8 mouse cellular contexts compared by ENCODE assay signal in the genomic region with DNA sequence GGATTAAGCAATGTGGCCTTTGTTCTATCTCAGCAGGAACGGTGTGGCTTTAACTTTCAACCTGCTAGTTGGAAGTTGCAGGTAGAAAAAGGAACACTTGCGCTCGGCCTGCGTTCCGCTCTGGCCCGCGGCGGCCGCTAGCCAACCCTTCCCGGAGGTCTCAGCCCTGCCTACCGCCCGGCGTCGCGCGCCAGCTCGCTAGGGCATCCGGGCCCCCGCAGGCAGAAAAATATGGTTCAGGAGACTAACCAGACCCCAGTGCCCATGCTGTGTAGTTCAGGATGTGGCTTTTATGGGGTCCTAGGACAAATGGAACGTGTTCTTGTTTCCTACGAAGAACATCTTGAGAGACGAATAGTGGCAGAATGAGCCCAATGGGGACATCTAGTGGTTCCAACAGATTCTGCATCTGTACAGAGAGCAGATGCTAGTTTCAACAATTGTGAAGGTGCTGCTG. TPM values are rescaled to one million over a fixed set of nuclear protein-coding genes. Genes with fewer than 3 reads are reported as not detected.
DNase-seq lines count a peak whose midpoint lies in the region; ATAC-seq and TF ChIP-seq lines count a peak whose summit lies in the region.

No protein-coding gene starts in this region.

- TF ChIP-seq CTCF in lung, postnatal 0 days (IDR thresholded peaks at IDR 0.05), result peak; percentile 84

- WGBS in forebrain, embryonic 13.5 days, result 1% methylated on average over 22 of the region's 22 CpGs
- WGBS in hindbrain, embryonic 13.5 days, result 0% methylated on average over 22 of the region's 22 CpGs
- WGBS in lung, postnatal 0 days, result under 1% methylated on average over 22 of the region's 22 CpGs

- 0 out of 2 replicates have a peak, but pooled peaks cover 7% of the 10 kb centered on the region for H3K4me1 ChIP-seq in forebrain, embryonic 13.5 days
- no peaks in the 10 kb centered on the region; the same call in 1 of the 2 replicates for H3K4me1 ChIP-seq in hindbrain, embryonic 13.5 days (replicated peaks)
- no peaks in the 10 kb centered on the region for H3K4me1 ChIP-seq in lung, postnatal 0 days (ENCODE audit: insufficient read depth, low read depth, low read length)

- no peaks in the 10 kb centered on the region for H3K9me3 ChIP-seq in forebrain, embryonic 13.5 days (replicated peaks)
- no peaks in the 10 kb centered on the region for H3K9me3 ChIP-seq in hindbrain, embryonic 13.5 days
- no peaks in the 10 kb centered on the region for H3K9me3 ChIP-seq in lung, postnatal 0 days (ENCODE audit: low read length)

- peak overlapping the region; percentile 50 for H3K4me3 ChIP-seq in forebrain, embryonic 13.5 days
- H3K4me3 ChIP-seq in hindbrain, embryonic 13.5 days, result peak overlapping the region; percentile 55
- peak overlapping the region; percentile 38 for H3K4me3 ChIP-seq in lung, postnatal 0 days (ENCODE audit: low read depth, low read length)

- peak; percentile 35 for DNase-seq in MN1 (ENCODE audit: low spot score)
- peak; percentile 25 for DNase-seq in c-Kit-positive CD71-positive TER-119-negative erythroid progenitor cells, embryonic 14.5 days (ENCODE audit: low read depth)
- DNase-seq in layer of hippocampus, postnatal 14 days (ENCODE audit: low spot score in 2 of 2), result peak; percentile 44 to 71
- peak; percentile 79 for DNase-seq in lung, postnatal 0 days (ENCODE audit: low spot score)
- DNase-seq in retina, adult 2 months (ENCODE audit: low read depth, low spot score), result peak; percentile 36

- TF ChIP-seq EP300 in lung, postnatal 0 days (IDR thresholded peaks at IDR 0.05), result no peak

- no peaks in the 10 kb centered on the region for H3K36me3 ChIP-seq in forebrain, embryonic 13.5 days (ENCODE audit: poor library complexity, severe bottlenecking)
- H3K36me3 ChIP-seq in hindbrain, embryonic 13.5 days, result no peaks in the 10 kb centered on the region
- H3K36me3 ChIP-seq in lung, postnatal 0 days (ENCODE audit: insufficient read depth, low read length), result no peaks in the 10 kb centered on the region

- H3K27ac ChIP-seq in forebrain, embryonic 13.5 days, result no peak overlapping the region
- no peak overlapping the region for H3K27ac ChIP-seq in hindbrain, embryonic 13.5 days
- H3K27ac ChIP-seq in lung, postnatal 0 days (ENCODE audit: low read length), result no peak overlapping the region

- 0 out of 2 replicates have a peak, but pooled peaks cover 8% of the 10 kb centered on the region for H3K27me3 ChIP-seq in forebrain, embryonic 13.5 days
- H3K27me3 ChIP-seq in hindbrain, embryonic 13.5 days, result peaks cover 10% of the 10 kb centered on the region; the same call in 1 of the 2 replicates
- no peaks in the 10 kb centered on the region for H3K27me3 ChIP-seq in lung, postnatal 0 days (replicated peaks; ENCODE audit: insufficient read depth, low read length)

- peak; percentile 90 for ATAC-seq in forebrain, embryonic 13.5 days
- peak; percentile 90 for ATAC-seq in hindbrain, embryonic 13.5 days (ENCODE audit: low FRiP score)
- peak; percentile 56 for ATAC-seq in lung, postnatal 0 days
- ATAC-seq in erythroid progenitor cell, adult 5-6 weeks (replicated peaks; ENCODE audit: low FRiP score, poor library complexity, severe bottlenecking), result no peak

- H3K9ac ChIP-seq in forebrain, embryonic 13.5 days, result peak overlapping the region; percentile 69
- peak overlapping the region; percentile 79 for H3K9ac ChIP-seq in hindbrain, embryonic 13.5 days
- H3K9ac ChIP-seq in lung, postnatal 0 days (replicated peaks; ENCODE audit: low read depth), result no peak overlapping the region

- peak overlapping the region; percentile 74 for H3K4me2 ChIP-seq in forebrain, embryonic 13.5 days
- peak overlapping the region; percentile 82 for H3K4me2 ChIP-seq in hindbrain, embryonic 13.5 days
- peak overlapping the region; percentile 78 for H3K4me2 ChIP-seq in lung, postnatal 0 days (replicated peaks; ENCODE audit: low read depth, low read length)

RNA-seq across cellular contexts. Expression of gene Gm281, which starts 12.6 kb away (rescaled TPM):
- 0.08 TPM in 1 of 2 replicates, not detected in the other for polyA plus RNA-seq in forebrain, embryonic 13.5 days (2015; fragmentation: Nextera tagmentation; extraction: Ambion mirVana)
- not detected in 2 replicates for polyA plus RNA-seq in hindbrain, embryonic 13.5 days (2015; fragmentation: Nextera tagmentation; extraction: Ambion mirVana)
- total RNA-seq in layer of hippocampus, postnatal 14 days (2021), result not detected
- 0.20 and 0.48 TPM in 2 replicates for polyA plus RNA-seq in lung, postnatal 0 days (2015; fragmentation: Nextera tagmentation; extraction: Ambion mirVana)
- total RNA-seq in erythroid progenitor cell, adult 5-6 weeks (2015; ENCODE audit: low replicate concordance), result not detected in 2 replicates
- total RNA-seq in erythroid progenitor cell, adult 5-6 weeks (2017; ENCODE audit: low replicate concordance), result not detected in 2 replicates

RNA-seq across cellular contexts. Expression of gene Atxn7, which starts 59.6 kb away (rescaled TPM):
- 4.2 and 5.9 TPM in 2 replicates for polyA plus RNA-seq in forebrain, embryonic 13.5 days (2015; fragmentation: Nextera tagmentation; extraction: Ambion mirVana)
- polyA plus RNA-seq in hindbrain, embryonic 13.5 days (2015; fragmentation: Nextera tagmentation; extraction: Ambion mirVana), result 3.1 and 4.2 TPM in 2 replicates
- total RNA-seq in layer of hippocampus, postnatal 14 days (2021), result 10 to 100 TPM; 19.1 to 20.0 TPM
- 4.3 and 4.9 TPM in 2 replicates for polyA plus RNA-seq in lung, postnatal 0 days (2015; fragmentation: Nextera tagmentation; extraction: Ambion mirVana)
- total RNA-seq in erythroid progenitor cell, adult 5-6 weeks (2015; ENCODE audit: low replicate concordance), result 6.5 and 18.4 TPM in 2 replicates
- total RNA-seq in erythroid progenitor cell, adult 5-6 weeks (2017; ENCODE audit: low replicate concordance), result 14.2 and 37.3 TPM in 2 replicates

Comparison
In these comparisons a context has a peak if more than half of its experiments do, and no peak if none do; other contexts are left out.
1. DNase-seq: peak in every context shown above with its lines; median percentile 79 in lung, postnatal 0 days; 58 in layer of hippocampus, postnatal 14 days; 36 in retina, adult 2 months; 35 in MN1; 25 in c-Kit-positive CD71-positive TER-119-negative erythroid progenitor cells, embryonic 14.5 days.